Mouse (Mus musculus) gastrocnemius, postnatal 25 days (tissue): ENCODE measurements around the gene Plekhg4. TPM values are rescaled to one million over a fixed set of nuclear protein-coding genes. Genes with fewer than 3 reads are reported as not detected.

Source experiments
- DNase-seq: peaks from one replicate; pipeline ENCODE4 v3.0.0; 2022
- total RNA-seq, 2 experiments: library from RNA; stranded (reverse); gene quantifications; 1 replicate in 1 of 2; 2 replicates in 1 of 2; pipeline ENCODE4 v1.2.3; 2021

The Plekhg4 gene
- total RNA-seq, 2 experiments from 2014 or later, result 0.11 TPM; not detected in 1

- no peak for DNase-seq
These were observed 30.4 kb downstream of the Plekhg4 start for GRCm38 (mm10) chr8:105403467-105403866.

DNA sequence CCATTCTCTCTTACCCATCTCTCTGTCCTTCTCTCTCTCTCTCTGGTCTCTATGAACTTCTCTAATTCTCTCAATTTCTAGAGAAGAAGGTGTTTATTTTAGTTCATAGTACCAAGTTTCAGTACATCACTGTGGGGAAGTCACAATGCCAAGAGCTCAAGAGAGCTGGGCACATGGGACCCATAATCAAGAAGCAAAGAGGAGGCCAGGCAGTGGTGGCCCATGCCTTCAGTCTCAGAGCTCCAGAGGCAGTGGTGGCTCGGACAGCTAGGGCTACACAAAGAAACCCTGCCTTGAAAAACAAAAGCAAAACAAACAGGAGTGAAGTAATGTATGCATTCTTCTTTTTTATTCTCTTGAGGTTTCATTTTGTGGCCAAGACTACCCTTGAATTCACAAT lies 31.4 kb downstream of the Plekhg4 start:
- no peak for DNase-seq

DNA sequence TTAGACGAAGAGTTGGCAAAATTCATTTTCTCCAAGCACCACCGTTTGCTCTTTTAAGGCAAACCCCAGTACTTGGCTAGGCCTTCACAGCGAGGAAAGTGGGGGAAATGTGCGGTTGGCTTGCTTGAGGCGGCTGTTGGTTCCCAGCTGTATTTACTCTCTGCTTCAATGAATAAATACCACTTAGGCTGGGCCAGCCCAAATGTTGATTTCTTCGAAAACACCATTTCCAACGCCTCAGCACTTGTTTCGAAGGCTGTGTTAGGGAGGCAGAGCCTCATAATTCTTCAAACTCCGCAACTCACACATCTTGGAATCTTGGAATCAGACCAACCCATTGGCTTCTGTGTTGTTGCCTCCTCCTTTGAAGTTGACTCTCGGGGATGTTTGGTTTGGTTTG lies 33.3 kb downstream of the Plekhg4 start:
- no peak for DNase-seq

DNA sequence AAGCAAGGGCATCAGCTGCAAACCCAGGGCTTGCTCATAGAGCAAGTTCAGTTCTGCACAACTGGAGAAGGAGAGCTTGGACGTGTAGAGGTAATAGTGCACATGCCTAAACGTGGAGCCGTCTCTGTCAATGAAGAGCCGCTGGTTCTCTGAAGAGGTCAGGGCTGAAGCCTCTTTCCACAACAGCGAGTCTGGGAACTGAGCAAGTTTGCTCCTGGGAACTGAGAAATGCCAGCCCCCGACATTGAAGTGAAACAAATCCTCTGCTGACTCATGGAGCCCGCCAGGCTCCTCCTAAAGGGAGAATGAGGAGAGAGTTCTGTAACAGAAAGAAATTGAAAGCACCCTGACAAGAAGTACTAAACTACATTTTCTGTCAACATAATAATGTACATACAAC lies 35.3 kb downstream of the Plekhg4 start:
- DNase-seq, result no peak

DNA sequence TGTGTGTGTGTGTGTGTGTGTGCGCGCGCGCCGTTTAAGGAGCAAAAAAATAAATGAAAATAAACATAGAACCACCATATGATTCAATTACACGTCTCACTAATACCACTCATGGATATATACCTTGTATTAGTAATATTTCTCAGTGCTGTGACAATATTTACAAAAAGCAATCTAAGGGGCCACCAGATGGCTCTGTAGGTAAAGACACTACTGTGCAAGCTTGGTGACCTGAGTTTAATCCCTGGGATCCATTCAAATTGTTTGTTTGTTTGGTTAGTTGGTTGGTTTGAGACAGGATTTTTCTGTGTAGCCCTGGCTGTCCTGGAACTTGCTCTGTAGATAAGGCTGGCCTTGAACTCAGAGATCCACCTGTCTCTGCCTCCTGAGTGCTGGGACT lies 36.9 kb downstream of the Plekhg4 start:
- DNase-seq, result no peak

- peak; percentile 56 for DNase-seq
These were observed 40.3 kb downstream of the Plekhg4 start, which contains the start of the genes Kctd19 and Lrrc36 for GRCm38 (mm10) chr8:105413391-105413790. Kctd19 (minus strand) TSS chr8:105413502. Lrrc36 (plus strand) TSS chr8:105413571.

DNA sequence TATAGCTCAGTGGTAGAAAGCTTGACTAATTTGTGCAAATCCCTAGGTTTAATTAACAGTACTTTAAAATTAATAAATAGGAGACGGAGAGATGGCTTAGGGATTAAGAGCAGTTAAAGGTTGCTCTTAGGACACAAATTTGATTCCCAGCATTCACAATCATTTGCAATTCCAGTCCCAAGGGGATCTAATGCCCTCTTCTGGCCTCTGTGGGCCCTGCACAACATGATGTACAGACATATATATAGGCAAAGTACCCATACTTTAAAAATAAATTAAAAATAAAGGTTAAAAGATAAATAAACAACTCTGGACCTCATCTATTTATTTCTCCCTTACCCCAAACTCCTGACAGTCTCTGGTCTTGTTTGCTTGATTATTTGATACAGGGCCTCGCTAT lies 45.9 kb downstream of the Plekhg4 start:
- DNase-seq, result no peak

DNA sequence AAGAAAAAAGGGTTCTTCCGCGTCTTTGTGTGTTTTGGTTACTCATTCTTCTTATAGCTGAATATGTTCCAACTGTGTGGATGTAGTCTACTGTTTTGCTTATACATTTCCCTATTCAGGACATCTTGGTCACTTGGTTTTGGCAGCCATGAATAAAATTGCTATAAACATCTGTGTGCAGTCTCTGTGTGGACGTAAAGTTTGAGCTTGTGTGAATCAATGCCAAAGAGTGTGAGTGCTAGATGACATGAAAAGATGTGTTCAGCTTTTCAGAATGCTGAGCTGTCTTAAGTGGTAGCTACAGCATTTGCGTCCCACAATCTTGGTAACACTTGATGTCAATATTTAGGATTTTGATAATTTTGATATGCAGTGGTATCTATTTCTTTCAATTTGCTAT lies 46.7 kb downstream of the Plekhg4 start:
- DNase-seq, result no peak

GRCm38 (mm10) chr8:105422006-105422405 lies 48.9 kb downstream of the Plekhg4 start:
- no peak for DNase-seq

GRCm38 (mm10) chr8:105426878-105427277 lies 53.8 kb downstream of the Plekhg4 start:
- no peak for DNase-seq

- DNase-seq, result no peak
These were observed 58.9 kb downstream of the Plekhg4 start for GRCm38 (mm10) chr8:105431743-105432515.

Other genes with a start within 250 kb of the Plekhg4 start
- not detected for gene Ces4a, start 241.5 kb upstream of the Plekhg4 start, total RNA-seq
- 10 to 100 TPM; 42.1 to 42.2 TPM for gene Cbfb, start 202.6 kb upstream of the Plekhg4 start, total RNA-seq
- 10 to 100 TPM; 13.5 to 24.2 TPM for gene D230025D16Rik, start 148.1 kb upstream of the Plekhg4 start, total RNA-seq
- 1 to 10 TPM; 2.6 TPM for gene B3gnt9, start 118.1 kb upstream of the Plekhg4 start, total RNA-seq
- 1 to 10 TPM; 3.0 TPM for gene Tradd, start 108.7 kb upstream of the Plekhg4 start, total RNA-seq
- gene Fbxl8, start 108.6 kb upstream of the Plekhg4 start, total RNA-seq, result 1 to 10 TPM in 1 of 2 experiments, under 1 TPM in 1; 0.90 to 1.0 TPM
- gene Hsf4, start 103.5 kb upstream of the Plekhg4 start, total RNA-seq, result 1 to 10 TPM; 2.9 to 3.0 TPM
- gene Nol3, start 97.1 kb upstream of the Plekhg4 start, total RNA-seq, result 10 to 100 TPM; 22.3 to 23.3 TPM
- under 1 TPM; 0.64 to 0.84 TPM for gene 4931428F04Rik, start 83.4 kb upstream of the Plekhg4 start, total RNA-seq
- 1 to 10 TPM; 1.4 to 2.5 TPM for gene Exoc3l, start 77.2 kb upstream of the Plekhg4 start, total RNA-seq
- gene E2f4, start 75.6 kb upstream of the Plekhg4 start, total RNA-seq, result 10 to 100 TPM; 21.8 to 24.5 TPM
- gene Elmo3, start 67.7 kb upstream of the Plekhg4 start, total RNA-seq, result under 1 TPM; 0.49 to 0.99 TPM
- gene Lrrc29, start 47.0 kb upstream of the Plekhg4 start, total RNA-seq, result 1 to 10 TPM in 1 of 2 experiments, under 1 TPM in 1; 0.87 to 1.4 TPM
- gene Tmem208, start 46.9 kb upstream of the Plekhg4 start, total RNA-seq, result 10 to 100 TPM; 20.5 to 23.1 TPM
- 10 to 100 TPM; 17.4 to 24.6 TPM for gene Fhod1, start 25.3 kb upstream of the Plekhg4 start, total RNA-seq
- gene Slc9a5, start 24.4 kb upstream of the Plekhg4 start, total RNA-seq, result under 1 TPM; 0.56 to 0.72 TPM
- gene Kctd19, start 40.2 kb downstream of the Plekhg4 start, total RNA-seq, result not detected
- gene Lrrc36, start 40.3 kb downstream of the Plekhg4 start, total RNA-seq, result under 1 TPM; 0.41 to 0.67 TPM
- 10 to 100 TPM; 86.7 to 99.2 TPM for gene Tppp3, start 98.3 kb downstream of the Plekhg4 start, total RNA-seq
- 10 to 100 TPM in 1 of 2 experiments, 1 to 10 TPM in 1; 8.7 to 10.1 TPM for gene Zdhhc1, start 123.6 kb downstream of the Plekhg4 start, total RNA-seq
- gene Hsd11b2, start 145.5 kb downstream of the Plekhg4 start, total RNA-seq, result under 1 TPM; 0.51 to 0.61 TPM
- 10 to 100 TPM; 41.7 to 45.1 TPM for gene Atp6v0d1, start 192.8 kb downstream of the Plekhg4 start, total RNA-seq
- 10 to 100 TPM; 15.5 to 19.6 TPM for gene Ripor1, start 232.0 kb downstream of the Plekhg4 start, total RNA-seq